ENCODE assay signal across 27 mouse cellular contexts in genomic region chr10:86006455-86006854, GRCm38 (mm10). TPM values are rescaled to one million over a fixed set of nuclear protein-coding genes. Genes with fewer than 3 reads are reported as not detected.
"Had no signal": no experiment of that assay in that cellular context is flagged by ENCODE, and none has a peak within 500 bp of the region (broad histone marks: within the 10 kb centered on the region; RNA-seq: fewer than 3 reads in every experiment).

No protein-coding gene starts in this region.

- H3K4me1 ChIP-seq: midbrain, embryonic 10.5 days; midbrain, embryonic 13.5 days; neural tube, embryonic 12.5 days; neural tube, embryonic 15.5 days; stomach, embryonic 15.5 days had no signal

- H3K9me3 ChIP-seq: megakaryocyte, embryonic 14.5 days; midbrain, embryonic 10.5 days; midbrain, embryonic 13.5 days; neural tube, embryonic 12.5 days; neural tube, embryonic 15.5 days; stomach, embryonic 15.5 days had no signal

- H3K4me3 ChIP-seq: left cerebral cortex, adult 2 months; megakaryocyte, embryonic 14.5 days; midbrain, embryonic 10.5 days; midbrain, embryonic 13.5 days; neural tube, embryonic 12.5 days; neural tube, embryonic 15.5 days; stomach, embryonic 15.5 days had no signal

- H3K27me3 ChIP-seq: midbrain, embryonic 13.5 days; neural tube, embryonic 12.5 days; neural tube, embryonic 15.5 days; stomach, embryonic 15.5 days had no signal

- H3K4me2 ChIP-seq: lung, embryonic 14.5 days; midbrain, embryonic 13.5 days; neural tube, embryonic 12.5 days; neural tube, embryonic 15.5 days; stomach, embryonic 15.5 days had no signal

- H3K9ac ChIP-seq: liver, embryonic 14.5 days; liver, postnatal 0 days; lung, embryonic 14.5 days; midbrain, embryonic 13.5 days; neural tube, embryonic 12.5 days; neural tube, embryonic 15.5 days; stomach, embryonic 15.5 days had no signal

- H3K36me3 ChIP-seq: midbrain, embryonic 10.5 days; midbrain, embryonic 13.5 days; neural tube, embryonic 12.5 days; neural tube, embryonic 15.5 days; stomach, embryonic 15.5 days had no signal

- ATAC-seq: intestine, postnatal 0 days; liver, postnatal 0 days; lung, postnatal 0 days; midbrain, embryonic 13.5 days; midbrain, embryonic 16.5 days had no signal

- DNase-seq: kidney, adult 2 months; kidney, postnatal 14 days; kidney, postnatal 4 days; layer of hippocampus, postnatal 36 days; liver, postnatal 0 days; lung, embryonic 14.5 days; right cerebral cortex, adult 18-20 months; right cerebral cortex, postnatal 14 days; right cerebral cortex, postnatal 4 days; thymus, adult 18-20 months; thymus, postnatal 4 days had no signal

- H3K27ac ChIP-seq: left cerebral cortex, adult 2 months; liver, embryonic 14.5 days; midbrain, embryonic 10.5 days; midbrain, embryonic 13.5 days; neural tube, embryonic 12.5 days; neural tube, embryonic 15.5 days; stomach, embryonic 15.5 days had no signal

RNA-seq across cellular contexts. Expression of gene Bpifc, which starts 5.2 kb away (rescaled TPM):
- total RNA-seq: layer of hippocampus, adult 18-20 months; layer of hippocampus, postnatal 10 days; left cerebral cortex, postnatal 10 days; liver, adult 2 months; monocyte, adult 5-6 weeks had no signal
- polyA plus RNA-seq: intestine, postnatal 0 days; liver, adult 2 months; liver, postnatal 0 days; midbrain, embryonic 13.5 days; midbrain, embryonic 16.5 days; neural tube, embryonic 12.5 days had no signal
